Mouse (Mus musculus) CH12.LX (cell line): ENCODE results near the gene Ccdc85b. TPM values are rescaled to one million over a fixed set of nuclear protein-coding genes. Genes with fewer than 3 reads are reported as not detected.

Experiments
- DNase-seq: peaks from one replicate; pipeline ENCODE4 v3.0.0-alpha.2; 2013; ENCODE audit errors: extremely low read depth
- H3K27ac ChIP-seq: 2 replicates; pipeline ENCODE4 v1.5.1; 2012; ENCODE audit warnings: low read depth, mild to moderate bottlenecking, control low read depth, moderate library complexity; ENCODE audit not compliant: insufficient read depth
- H3K27me3 ChIP-seq: replicated peaks from 2 replicates; pipeline ENCODE3; 2012; ENCODE audit warnings: inconsistent platforms
- H3K36me3 ChIP-seq, 2 experiments: replicated peaks in 1 of 2; 2 replicates each; pipeline versions ENCODE3 to v1.6.1; 2012; ENCODE audit warnings: inconsistent platforms in 1 of 2, low read length in 1 of 2, mild to moderate bottlenecking in 1 of 2, mixed read lengths in 1 of 2, moderate library complexity in 1 of 2; ENCODE audit not compliant: control insufficient read depth in 1 of 2, insufficient read depth in 1 of 2
- H3K4me1 ChIP-seq, 2 experiments: 2 replicates each; pipeline ENCODE4 v1.6.1; 2012; ENCODE audit warnings: inconsistent platforms in 1 of 2, moderate library complexity in 1 of 2; ENCODE audit not compliant: insufficient read depth in 2 of 2, control insufficient read depth in 1 of 2
- H3K4me2 ChIP-seq: 2 replicates; pipeline ENCODE4 v1.6.1; 2012; ENCODE audit warnings: low read depth, mild to moderate bottlenecking, control low read depth; ENCODE audit not compliant: poor library complexity, insufficient read depth, severe bottlenecking
- H3K4me3 ChIP-seq, 3 experiments: fragments of 150-350 bp in 1 of 3; sonication (generic) in 1 of 3; replicated peaks in 1 of 3; 2 replicates each; pipeline versions ENCODE3 to v1.5.1; 2011 to 2012; ENCODE audit warnings: low read depth in 2 of 3, low read length in 2 of 3, mild to moderate bottlenecking in 2 of 3, moderate library complexity in 2 of 3, control low read depth in 1 of 3, improper control_type of control experiment in 1 of 3, inconsistent platforms in 1 of 3, mixed read lengths in 1 of 3; ENCODE audit not compliant: poor library complexity in 1 of 3
- H3K79me2 ChIP-seq: replicated peaks from 2 replicates; pipeline ENCODE4 v1.6.1; 2012; ENCODE audit warnings: mild to moderate bottlenecking, moderate library complexity; ENCODE audit not compliant: control insufficient read depth, poor library complexity, insufficient read depth, severe bottlenecking; ENCODE audit errors: extremely low read depth
- H3K9ac ChIP-seq: 2 replicates; pipeline ENCODE4 v1.6.1; 2012; ENCODE audit warnings: low read depth, mild to moderate bottlenecking, control low read depth, moderate library complexity; ENCODE audit not compliant: insufficient read depth
- H3K9me3 ChIP-seq: replicated peaks from 2 replicates; pipeline ENCODE3; 2012; ENCODE audit warnings: low read length, inconsistent platforms, mixed read lengths
- CHD2 ChIP-seq: IDR thresholded peaks from 2 replicates; pipeline ENCODE4 v1.6.1; 2011; ENCODE audit warnings: low read length, improper control_type of control experiment
- EP300 ChIP-seq: IDR thresholded peaks from 2 replicates; pipeline ENCODE4 v1.6.1; 2011; ENCODE audit warnings: low read length, improper control_type of control experiment
- ETS1 ChIP-seq: conservative IDR thresholded peaks from 2 replicates; pipeline ENCODE4 v1.6.1; 2012; ENCODE audit warnings: low read depth, mild to moderate bottlenecking, inconsistent platforms, low read length, improper control_type of control experiment, moderate library complexity
- GABPA ChIP-seq: IDR thresholded peaks from 2 replicates; pipeline ENCODE4 v1.6.1; 2012; ENCODE audit warnings: low read depth, low read length, improper control_type of control experiment, inconsistent platforms; ENCODE audit not compliant: insufficient replicate concordance
- HCFC1 ChIP-seq: IDR thresholded peaks from 2 replicates; pipeline ENCODE4 v1.6.1; 2012; ENCODE audit warnings: low read depth, mild to moderate bottlenecking, inconsistent platforms, low read length, improper control_type of control experiment
- IRF4 ChIP-seq: IDR thresholded peaks from 2 replicates; pipeline ENCODE4 v1.6.1; 2014; ENCODE audit warnings: low read depth, mild to moderate bottlenecking, inconsistent platforms, low read length, improper control_type of control experiment
- MAX ChIP-seq: IDR thresholded peaks from 2 replicates; pipeline ENCODE4 v1.6.1; 2011; ENCODE audit warnings: low read length, improper control_type of control experiment
- NELFE ChIP-seq: IDR thresholded peaks from 2 replicates; pipeline ENCODE4 v1.6.1; 2011; ENCODE audit warnings: low read depth, low read length, improper control_type of control experiment
- POLR2AphosphoS2 ChIP-seq: IDR thresholded peaks from 2 replicates; pipeline ENCODE4 v1.6.1; 2011; ENCODE audit warnings: low read depth, low read length, improper control_type of control experiment
- RAD21 ChIP-seq: IDR thresholded peaks from 2 replicates; pipeline ENCODE4 v1.6.1; 2011; ENCODE audit warnings: low read depth, mild to moderate bottlenecking, low read length, improper control_type of control experiment, moderate library complexity
- SIN3A ChIP-seq: IDR thresholded peaks from 2 replicates; pipeline ENCODE4 v1.6.1; 2012; ENCODE audit warnings: low read length, improper control_type of control experiment, inconsistent platforms
- TCF12 ChIP-seq: IDR thresholded peaks from 2 replicates; pipeline ENCODE4 v1.6.1; 2014; ENCODE audit warnings: low read depth, mild to moderate bottlenecking, inconsistent platforms, low read length, improper control_type of control experiment
- UBTF ChIP-seq: IDR thresholded peaks from 2 replicates; pipeline ENCODE4 v1.6.1; 2012; ENCODE audit warnings: low read depth, mild to moderate bottlenecking, inconsistent platforms, low read length, improper control_type of control experiment, moderate library complexity
- ZKSCAN1 ChIP-seq: IDR thresholded peaks from 2 replicates; pipeline ENCODE4 v1.6.1; 2012; ENCODE audit warnings: low read depth, inconsistent platforms, low read length, improper control_type of control experiment, borderline replicate concordance
- dilution Hi-C: fragments of 300-500 bp; cut with MboI; formaldehyde crosslinking; loops from 2 replicates; pipeline ENCODE4 v1.14.3; 2020; ENCODE audit warnings: low sequenced_read_pairs; ENCODE audit not compliant: extremely low pct_unique_long_range_greater_than_20kb, extremely low pct_ligation_motif_present
- in situ Hi-C: fragments of 300-500 bp; cut with MboI; formaldehyde crosslinking; loops from 3 replicates; pipeline ENCODE4 v1.14.3; 2019; ENCODE audit warnings: low sequenced_read_pairs, low pct_ligation_motif_present, low pct_unique_long_range_greater_than_20kb, mixed read lengths
- polyA plus RNA-seq: library from polyadenylated mRNA; unstranded; fragments of >175 nt; gene quantifications from 2 replicates; pipeline ENCODE4 v1.2.1, GENCODE M21; 2012; ENCODE audit warnings: low read depth; ENCODE audit not compliant: insufficient read length
- total RNA-seq, 2 experiments: library from RNA; depleted of rRNA; stranded (reverse); fragments of 300-350 nt in 1 of 2; fragments of >200 nt in 1 of 2; gene quantifications; 2 replicates each; pipeline ENCODE4 v1.2.3; 2012 to 2014

The Ccdc85b gene
- total and polyA plus RNA-seq, 3 experiments, result 2.1 to 4.2 (median 4.1) TPM

- H3K9me3 ChIP-seq, result peaks cover 1% of the 10 kb centered on the region
- no peak overlapping the region for H3K4me2 ChIP-seq
- dilution Hi-C loops, result no loop called here
- H3K36me3 ChIP-seq, result no peaks in the 10 kb centered on the region
- H3K4me1 ChIP-seq, result peaks cover 9 to 20% of the 10 kb centered on the region in 2 experiments
- peaks cover 50% of the 10 kb centered on the region for H3K27me3 ChIP-seq
- no peak overlapping the region for H3K4me3 ChIP-seq
- in situ Hi-C loops, result no loop called here
- DNase-seq, result no peak
- H3K79me2 ChIP-seq, result no peaks in the 10 kb centered on the region
- no peak overlapping the region for H3K9ac ChIP-seq
- H3K27ac ChIP-seq, result no peak overlapping the region
- TF ChIP-seq SIN3A (no peak), RAD21 (no peak), HCFC1 (no peak)
- TF ChIP-seq, all 38 proteins: peak for 0
Measured at GRCm38 (mm10) chr19:5445747-5446146, 11.9 kb downstream of the Ccdc85b start.

DNA sequence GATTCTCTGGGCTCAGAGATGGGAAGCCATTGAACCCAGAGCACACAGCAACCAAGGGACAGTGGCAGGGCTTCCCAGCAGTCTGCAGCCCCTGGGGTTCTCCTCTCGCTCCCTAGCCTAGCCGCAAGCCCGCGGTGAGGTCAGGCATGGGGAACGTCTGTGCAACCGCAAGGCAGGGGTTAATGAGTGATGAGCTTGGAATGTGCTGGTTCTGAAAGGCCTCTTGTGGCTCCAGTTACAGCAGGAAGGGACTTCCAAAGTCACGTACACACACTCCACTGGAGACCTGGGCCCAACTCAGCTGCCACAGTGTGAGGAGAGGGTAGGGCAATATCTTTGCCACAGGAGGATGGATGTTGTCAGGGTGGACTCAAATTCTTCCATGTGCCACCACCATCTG, 12.7 kb downstream of the Ccdc85b start:
- Histone ChIP-seq H3K79me2 (no peaks in the 10 kb centered on the region), H3K9ac (no peak overlapping the region), H3K4me1 (peaks cover 9 to 20% of the 10 kb centered on the region in 2 experiments), H3K4me2 (no peak overlapping the region), H3K36me3 (no peaks in the 10 kb centered on the region), H3K9me3 (peaks cover 9% of the 10 kb centered on the region), H3K4me3 (no peak overlapping the region), H3K27me3 (peaks cover 50% of the 10 kb centered on the region), H3K27ac (no peak overlapping the region)
- in situ Hi-C loops (no loop called here), dilution Hi-C loops (no loop called here)
- DNase-seq, result no peak
- no peak for TF ChIP-seq NELFE
- no peak for TF ChIP-seq RAD21
- no peak for TF ChIP-seq HCFC1
- no peak for TF ChIP-seq TCF12

DNA sequence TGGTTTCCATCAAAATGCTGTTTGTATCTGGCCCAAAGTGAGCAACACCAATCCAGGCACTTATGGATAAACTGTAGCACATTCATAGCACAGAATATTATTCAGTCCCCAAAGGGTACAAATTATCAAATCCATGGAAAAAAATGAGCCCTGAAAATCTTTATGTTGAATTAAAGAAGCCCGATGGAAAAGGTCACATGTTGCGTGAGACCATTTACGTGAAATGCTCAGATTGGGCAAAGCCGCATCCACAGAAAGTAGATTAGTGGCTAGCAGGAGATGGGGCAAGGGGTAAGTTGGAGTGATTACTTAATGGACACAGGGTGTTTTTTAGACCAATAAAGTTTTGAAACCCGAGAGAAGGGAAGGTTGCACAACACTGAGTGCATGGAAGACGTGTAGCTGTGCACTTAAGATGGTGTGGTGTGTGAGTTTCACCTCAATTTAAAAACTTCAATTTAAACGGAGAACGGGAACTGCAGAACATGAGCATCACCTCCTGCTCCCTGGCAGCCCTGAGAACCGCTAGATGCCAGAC, 13.3 kb downstream of the Ccdc85b start:
- Histone ChIP-seq H3K4me1 (peaks cover 9 to 20% of the 10 kb centered on the region in 2 experiments), H3K36me3 (no peaks in the 10 kb centered on the region), H3K9ac (no peak overlapping the region), H3K4me2 (no peak overlapping the region), H3K27me3 (peaks cover 50% of the 10 kb centered on the region), H3K4me3 (no peak overlapping the region), H3K27ac (no peak overlapping the region), H3K79me2 (no peaks in the 10 kb centered on the region), H3K9me3 (peaks cover 11% of the 10 kb centered on the region)
- dilution Hi-C loops, result no loop called here
- in situ Hi-C loops, result no loop called here
- DNase-seq, result no peak
- TF ChIP-seq UBTF (no peak), ZKSCAN1 (no peak), SIN3A (no peak), POLR2AphosphoS2 (no peak), RAD21 (no peak), CHD2 (no peak), EP300 (no peak), GABPA (no peak), ETS1 (no peak), IRF4 (no peak), MAX (no peak)
